ENCODE assay signal across 7 mouse cellular contexts in the genomic region with DNA sequence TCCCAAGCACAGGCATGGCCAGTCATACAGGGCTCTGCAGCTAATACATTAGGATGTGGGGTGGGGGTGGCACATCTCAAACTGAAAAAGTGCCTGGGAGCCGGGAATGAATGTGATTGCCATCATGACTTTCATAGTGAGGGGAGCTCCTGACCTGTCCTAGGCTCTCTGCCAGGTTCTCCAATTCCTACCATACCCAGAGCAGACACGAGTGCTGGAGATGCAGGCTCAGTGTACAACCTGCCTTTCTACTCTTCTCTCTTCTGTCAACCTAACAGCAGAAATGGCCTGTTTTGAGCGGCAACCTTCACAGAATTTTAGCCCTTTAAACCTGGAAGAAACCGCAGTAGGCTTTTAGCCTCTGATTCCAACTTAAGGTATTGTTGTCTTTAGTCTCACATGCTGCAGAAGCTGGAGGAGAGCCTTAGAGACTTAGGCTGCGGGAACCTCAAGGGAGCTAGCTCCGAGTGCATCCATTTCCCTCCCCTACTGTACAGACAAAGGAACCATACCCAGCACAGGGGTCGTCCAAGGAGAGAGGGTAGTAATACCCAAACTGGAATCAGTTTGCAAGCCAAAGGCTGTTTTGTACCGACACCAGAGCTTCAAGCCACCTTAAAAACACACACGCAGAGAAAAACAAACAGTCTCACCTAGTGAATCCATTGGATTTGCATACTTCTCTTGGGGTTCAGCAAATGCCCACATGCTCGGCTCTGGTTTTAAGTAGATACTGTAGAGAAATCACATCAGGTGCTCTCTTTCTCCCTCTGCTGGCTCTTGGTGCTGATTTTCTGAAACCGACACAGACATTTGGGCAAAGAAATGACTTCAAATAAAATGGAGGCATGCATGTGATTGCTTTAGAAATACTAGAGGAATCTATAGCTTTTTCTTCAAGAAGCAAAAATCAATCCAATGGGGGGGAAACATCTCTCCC.
A peak's percentile ranks its signal among the peaks of the same experiment; 100 is the strongest.
DNase-seq lines count a peak whose midpoint lies in the region; ATAC-seq and TF ChIP-seq lines count a peak whose summit lies in the region.

No protein-coding gene starts in this region.

- H3K27me3 ChIP-seq in midbrain, postnatal 0 days (ENCODE audit: insufficient read depth, low read length) = no peaks in the 10 kb centered on the region

- peak; percentile 52 for DNase-seq in testis, postnatal 10 days (ENCODE audit: low spot score)
- DNase-seq in testis, postnatal 14 days (ENCODE audit: low spot score) = no peak
- DNase-seq in cerebellum, postnatal 25 days = peak; percentile 58 to 72
- peak; percentile 72 for DNase-seq in layer of hippocampus, adult 11-12 months (ENCODE audit: low spot score)
- peak; percentile 87 for DNase-seq in midbrain, postnatal 0 days (ENCODE audit: low spot score)
- no peak for DNase-seq in thymus, postnatal 36 days
- no peak for DNase-seq in spleen, postnatal 36 days (ENCODE audit: low spot score in 2 of 2)

- peak; percentile 80 for ATAC-seq in midbrain, postnatal 0 days (ENCODE audit: low FRiP score)

- peak overlapping the region; percentile 33; the same call in 1 of the 2 replicates for H3K9ac ChIP-seq in midbrain, postnatal 0 days (replicated peaks; ENCODE audit: low read length, poor library complexity, severe bottlenecking)

- H3K36me3 ChIP-seq in midbrain, postnatal 0 days (ENCODE audit: insufficient read depth, low read length) = no peaks in the 10 kb centered on the region

- peak overlapping the region; percentile 79 for H3K27ac ChIP-seq in midbrain, postnatal 0 days (ENCODE audit: low read depth, low read length)

- H3K4me3 ChIP-seq in midbrain, postnatal 0 days (ENCODE audit: low read depth, low read length) = no peak overlapping the region

- 20% methylated on average over 11 of the region's 11 CpGs for WGBS in midbrain, postnatal 0 days

- no peaks in the 10 kb centered on the region for H3K9me3 ChIP-seq in midbrain, postnatal 0 days (ENCODE audit: low read length)

- TF ChIP-seq CTCF in midbrain, postnatal 0 days (IDR thresholded peaks at IDR 0.05) = peak; percentile 83

- H3K4me2 ChIP-seq in midbrain, postnatal 0 days (ENCODE audit: low read depth, low read length, poor library complexity, severe bottlenecking) = peak overlapping the region; percentile 28

- peaks cover 6% of the 10 kb centered on the region; the same call in 1 of the 2 replicates for H3K4me1 ChIP-seq in midbrain, postnatal 0 days (ENCODE audit: insufficient read depth, low read length)

Comparison
In these comparisons a context has a peak if more than half of its experiments do, and no peak if none do; other contexts are left out.
1. DNase-seq: peak in testis, postnatal 10 days (single experiment), cerebellum, postnatal 25 days (2 of 2), layer of hippocampus, adult 11-12 months (single experiment) and midbrain, postnatal 0 days (single experiment); none in testis, postnatal 14 days (single experiment), thymus, postnatal 36 days (0 of 2) and spleen, postnatal 36 days (0 of 2).